ENCODE assay signal across 8 mouse cellular contexts in genomic region chr17:46063283-46063973, GRCm38 (mm10). TPM values are rescaled to one million over a fixed set of nuclear protein-coding genes. Genes with fewer than 3 reads are reported as not detected.
DNase-seq lines count a peak whose midpoint lies in the region; ATAC-seq and TF ChIP-seq lines count a peak whose summit lies in the region.

No protein-coding gene starts in this region.

- 36% methylated on average over 10 of the region's 10 CpGs for WGBS in embryonic facial prominence, embryonic 10.5 days
- WGBS in limb, embryonic 12.5 days = 21% methylated on average over 10 of the region's 10 CpGs
- WGBS in midbrain, embryonic 12.5 days = 29% methylated on average over 10 of the region's 10 CpGs

- no peak for TF ChIP-seq RAD21 in CH12.LX (IDR thresholded peaks at IDR 0.05; ENCODE audit: low read depth, low read length)

- TF ChIP-seq POLR2A in CH12.LX (IDR thresholded peaks at IDR 0.05; ENCODE audit: low read depth, low read length) = no peak

- no peak for DNase-seq in CH12.LX (ENCODE audit: extremely low read depth)
- peak; percentile 73 for DNase-seq in embryonic facial prominence, embryonic 10.5 days (ENCODE audit: low spot score)
- peak; percentile 53 to 72 for DNase-seq in heart, postnatal 14 days
- DNase-seq in cerebellum, adult 9-11 months = no peak
- DNase-seq in T-cell, adult 2 months (ENCODE audit: low spot score) = no peak
- no peak for DNase-seq in adrenal gland, postnatal 10 days

- H3K27me3 ChIP-seq in CH12.LX (replicated peaks) = peaks cover 70% of the 10 kb centered on the region
- no peaks in the 10 kb centered on the region for H3K27me3 ChIP-seq in embryonic facial prominence, embryonic 10.5 days (replicated peaks; ENCODE audit: low read depth, poor library complexity, severe bottlenecking)
- H3K27me3 ChIP-seq in limb, embryonic 12.5 days = no peaks in the 10 kb centered on the region
- H3K27me3 ChIP-seq in midbrain, embryonic 12.5 days = no peaks in the 10 kb centered on the region

- peak; percentile 83 for ATAC-seq in limb, embryonic 12.5 days (ENCODE audit: insufficient number of reproducible peaks, insufficient read depth, low FRiP score, low TSS enrichment, low read depth)
- ATAC-seq in midbrain, embryonic 12.5 days (ENCODE audit: low FRiP score, low read depth) = peak; percentile 68

- dilution Hi-C loops in CH12.LX (cut with MboI; ENCODE audit: extremely low pct_ligation_motif_present, extremely low pct_unique_long_range_greater_than_20kb, low sequenced_read_pairs) = no loop called here

- H3K79me2 ChIP-seq in CH12.LX (replicated peaks; ENCODE audit: control insufficient read depth, extremely low read depth, insufficient read depth, poor library complexity, severe bottlenecking) = no peaks in the 10 kb centered on the region

- intact Hi-C loops in heart, postnatal 14 days (cut with DNase I) = no loop called here

- TF ChIP-seq EP300 in CH12.LX (IDR thresholded peaks at IDR 0.05; ENCODE audit: low read length) = no peak

- H3K4me2 ChIP-seq in CH12.LX (ENCODE audit: insufficient read depth, low read depth, poor library complexity, severe bottlenecking) = no peak overlapping the region
- peak overlapping the region; percentile 33 for H3K4me2 ChIP-seq in limb, embryonic 12.5 days
- H3K4me2 ChIP-seq in midbrain, embryonic 12.5 days (replicated peaks) = no peak overlapping the region

- no peak overlapping the region for H3K27ac ChIP-seq in CH12.LX (ENCODE audit: insufficient read depth, low read depth)
- peak overlapping the region; percentile 76 for H3K27ac ChIP-seq in embryonic facial prominence, embryonic 10.5 days (replicated peaks)
- H3K27ac ChIP-seq in limb, embryonic 12.5 days = peak overlapping the region; percentile 82
- 0 out of 2 replicates have a peak overlapping the region, but pooled peaks have one; percentile 1 for H3K27ac ChIP-seq in midbrain, embryonic 12.5 days (replicated peaks)

- no peaks in the 10 kb centered on the region for H3K36me3 ChIP-seq in CH12.LX (replicated peaks in 1 of 2; ENCODE audit: control insufficient read depth in 1 of 2, insufficient read depth in 1 of 2, low read length in 1 of 2)
- H3K36me3 ChIP-seq in embryonic facial prominence, embryonic 10.5 days (replicated peaks) = no peaks in the 10 kb centered on the region
- no peaks in the 10 kb centered on the region for H3K36me3 ChIP-seq in limb, embryonic 12.5 days
- H3K36me3 ChIP-seq in midbrain, embryonic 12.5 days = no peaks in the 10 kb centered on the region

- H3K4me3 ChIP-seq in CH12.LX (replicated peaks in 1 of 3; ENCODE audit: low read depth in 2 of 3, low read length in 2 of 3, poor library complexity in 1 of 3) = no peak overlapping the region
- H3K4me3 ChIP-seq in embryonic facial prominence, embryonic 10.5 days = peak overlapping the region; percentile 24; the same call in 1 of the 2 replicates
- H3K4me3 ChIP-seq in limb, embryonic 12.5 days (replicated peaks) = no peak overlapping the region; the same call in 1 of the 2 replicates
- no peak overlapping the region for H3K4me3 ChIP-seq in midbrain, embryonic 12.5 days

- peaks cover 3% of the 10 kb centered on the region for H3K9me3 ChIP-seq in CH12.LX (replicated peaks; ENCODE audit: low read length)
- H3K9me3 ChIP-seq in embryonic facial prominence, embryonic 10.5 days = no peaks in the 10 kb centered on the region
- H3K9me3 ChIP-seq in limb, embryonic 12.5 days = no peaks in the 10 kb centered on the region
- no peaks in the 10 kb centered on the region for H3K9me3 ChIP-seq in midbrain, embryonic 12.5 days

- TF ChIP-seq CTCF in CH12.LX (conservative IDR thresholded peaks at IDR 0.05 in 1 of 2, IDR thresholded peaks at IDR 0.05 in 1 of 2; ENCODE audit: low read depth in 2 of 2, low read length in 2 of 2) = no peak

- H3K4me1 ChIP-seq in CH12.LX (ENCODE audit: control insufficient read depth in 1 of 2, insufficient read depth in 2 of 2) = peaks cover 8% of the 10 kb centered on the region in 2 experiments
- peaks cover 18% of the 10 kb centered on the region for H3K4me1 ChIP-seq in embryonic facial prominence, embryonic 10.5 days
- H3K4me1 ChIP-seq in limb, embryonic 12.5 days (replicated peaks) = peaks cover 25% of the 10 kb centered on the region
- H3K4me1 ChIP-seq in midbrain, embryonic 12.5 days = peaks cover 13% of the 10 kb centered on the region

- no peak overlapping the region for H3K9ac ChIP-seq in CH12.LX (ENCODE audit: insufficient read depth, low read depth)
- no peak overlapping the region for H3K9ac ChIP-seq in limb, embryonic 12.5 days (replicated peaks)
- H3K9ac ChIP-seq in midbrain, embryonic 12.5 days (replicated peaks) = no peak overlapping the region

- in situ Hi-C loops in CH12.LX (cut with MboI; ENCODE audit: low pct_ligation_motif_present, low pct_unique_long_range_greater_than_20kb, low sequenced_read_pairs) = no loop called here

TF ChIP-seq in CH12.LX, 34 proteins besides CTCF, POLR2A, EP300 and RAD21 (continues in another document):
- peak; percentile 28; the same call in 1 of the 2 replicates for TF ChIP-seq ELF1 (IDR thresholded peaks at IDR 0.05; ENCODE audit: low read depth, low read length)
- no peak for TF ChIP-seq NRF1 (IDR thresholded peaks at IDR 0.05; ENCODE audit: low read depth, low read length)
- no peak for TF ChIP-seq NELFE (IDR thresholded peaks at IDR 0.05; ENCODE audit: low read depth, low read length)
- no peak for TF ChIP-seq JUND (conservative IDR thresholded peaks at IDR 0.05; ENCODE audit: low read depth, low read length)
- no peak for TF ChIP-seq RCOR1 (conservative IDR thresholded peaks at IDR 0.05; ENCODE audit: low read depth, low read length)
- TF ChIP-seq TBP (conservative IDR thresholded peaks at IDR 0.05; ENCODE audit: low read depth, low read length) = no peak
- TF ChIP-seq MXI1 (IDR thresholded peaks at IDR 0.05; ENCODE audit: low read depth, low read length) = no peak
- TF ChIP-seq SIN3A (IDR thresholded peaks at IDR 0.05; ENCODE audit: low read length) = no peak; the same call in 1 of the 2 replicates
- no peak for TF ChIP-seq USF2 (conservative IDR thresholded peaks at IDR 0.05; ENCODE audit: low read depth, low read length)
- TF ChIP-seq MEF2A (IDR thresholded peaks at IDR 0.05; ENCODE audit: borderline replicate concordance, low read depth, low read length) = peak; percentile 51; the same call in 1 of the 2 replicates
- TF ChIP-seq POLR2AphosphoS2 (IDR thresholded peaks at IDR 0.05; ENCODE audit: low read depth, low read length) = no peak
- TF ChIP-seq ZKSCAN1 (IDR thresholded peaks at IDR 0.05; ENCODE audit: borderline replicate concordance, low read depth, low read length) = no peak
- TF ChIP-seq CHD1 (IDR thresholded peaks at IDR 0.05; ENCODE audit: low read depth, low read length) = peak; percentile 82
- TF ChIP-seq USF1 (IDR thresholded peaks at IDR 0.05; ENCODE audit: low read depth, low read length) = no peak
- no peak for TF ChIP-seq CHD2 (IDR thresholded peaks at IDR 0.05; ENCODE audit: low read length)
- no peak for TF ChIP-seq ZC3H11A (IDR thresholded peaks at IDR 0.05; ENCODE audit: low read depth, low read length)
- TF ChIP-seq MAX (IDR thresholded peaks at IDR 0.05; ENCODE audit: low read length) = no peak
- no peak for TF ChIP-seq PAX5 (IDR thresholded peaks at IDR 0.05; ENCODE audit: low read length)
- TF ChIP-seq UBTF (IDR thresholded peaks at IDR 0.05; ENCODE audit: low read depth, low read length) = no peak
- no peak for TF ChIP-seq MYC (IDR thresholded peaks at IDR 0.05; ENCODE audit: low read depth, low read length)
- no peak for TF ChIP-seq MAFK (IDR thresholded peaks at IDR 0.05; ENCODE audit: insufficient replicate concordance, low read length)
- TF ChIP-seq TCF12 (IDR thresholded peaks at IDR 0.05; ENCODE audit: low read depth, low read length) = peak; percentile 75; the same call in 1 of the 2 replicates
- no peak for TF ChIP-seq HCFC1 (IDR thresholded peaks at IDR 0.05; ENCODE audit: low read depth, low read length)
- no peak for TF ChIP-seq ZNF384 (IDR thresholded peaks at IDR 0.05; ENCODE audit: low read depth, low read length)
- peak; percentile 92 for TF ChIP-seq ETS1 (conservative IDR thresholded peaks at IDR 0.05; ENCODE audit: low read depth, low read length)
- peak; percentile 89 for TF ChIP-seq MAZ (IDR thresholded peaks at IDR 0.05; ENCODE audit: low read depth, low read length)
- no peak for TF ChIP-seq KAT2A (IDR thresholded peaks at IDR 0.05; ENCODE audit: insufficient replicate concordance, low read length)
- TF ChIP-seq SMC3 (IDR thresholded peaks at IDR 0.05; ENCODE audit: low read depth, low read length) = no peak
- TF ChIP-seq E2F4 (IDR thresholded peaks at IDR 0.05; ENCODE audit: insufficient replicate concordance, low read depth, low read length) = no peak
- TF ChIP-seq ZMIZ1 (IDR thresholded peaks at IDR 0.05; ENCODE audit: low read depth, low read length) = no peak
- no peak for TF ChIP-seq JUN (IDR thresholded peaks at IDR 0.05; ENCODE audit: insufficient read depth, low read depth, low read length)
- TF ChIP-seq GABPA (IDR thresholded peaks at IDR 0.05; ENCODE audit: insufficient replicate concordance, low read depth, low read length) = no peak
- TF ChIP-seq BHLHE40 (IDR thresholded peaks at IDR 0.05; ENCODE audit: low read depth, low read length) = no peak

RNA-seq across cellular contexts. Expression of gene Vegfa, which starts 31.3 kb away (rescaled TPM):
- total RNA-seq in CH12.LX (2012; rRNA removed) (21.5 and 50.0 TPM in 2 replicates), CH12.LX (2014; rRNA removed) (15.5 and 17.2 TPM in 2 replicates)
- 15.3 and 16.5 TPM in 2 replicates for polyA plus RNA-seq in CH12.LX (2012; ENCODE audit: insufficient read length, low read depth)
- polyA plus RNA-seq in embryonic facial prominence, embryonic 10.5 days (2016; fragmentation: Nextera tagmentation; extraction: Ambion mirVana) = 2.1 and 2.3 TPM in 2 replicates
- 100 to 1,000 TPM; 275 TPM for total RNA-seq in heart, postnatal 14 days (2021)
- polyA plus RNA-seq in limb, embryonic 12.5 days (2016; fragmentation: Nextera tagmentation; extraction: Ambion mirVana) = 6.2 TPM in 2 replicates
- 3.4 and 4.0 TPM in 2 replicates for polyA plus RNA-seq in midbrain, embryonic 12.5 days (2016; fragmentation: Nextera tagmentation; extraction: Ambion mirVana)
- 100 to 1,000 TPM; 305 to 366 TPM for total RNA-seq in adrenal gland, postnatal 10 days (2021)

RNA-seq across cellular contexts. Expression of gene Mrps18a, which starts 47.4 kb away (rescaled TPM):
- total RNA-seq in CH12.LX (2012; rRNA removed) (126 and 151 TPM in 2 replicates), CH12.LX (2014; rRNA removed) (78.1 and 85.4 TPM in 2 replicates)
- polyA plus RNA-seq in CH12.LX (2012; ENCODE audit: insufficient read length, low read depth) = 127 and 137 TPM in 2 replicates
- 152 and 154 TPM in 2 replicates for polyA plus RNA-seq in embryonic facial prominence, embryonic 10.5 days (2016; fragmentation: Nextera tagmentation; extraction: Ambion mirVana)
- total RNA-seq in heart, postnatal 14 days (2021) = 100 to 1,000 TPM; 115 to 119 TPM
- 143 and 144 TPM in 2 replicates for polyA plus RNA-seq in limb, embryonic 12.5 days (2016; fragmentation: Nextera tagmentation; extraction: Ambion mirVana)
- 123 and 124 TPM in 2 replicates for polyA plus RNA-seq in midbrain, embryonic 12.5 days (2016; fragmentation: Nextera tagmentation; extraction: Ambion mirVana)
- total RNA-seq in adrenal gland, postnatal 10 days (2021) = 100 to 1,000 TPM in 1 of 2 experiments, 10 to 100 TPM in 1; 100.0 to 108 TPM

Comparison
In these comparisons a context has a peak if more than half of its experiments do, and no peak if none do; other contexts are left out.
1. DNase-seq: peak in embryonic facial prominence, embryonic 10.5 days (single experiment) and heart, postnatal 14 days (2 of 2); none in CH12.LX (single experiment), cerebellum, adult 9-11 months (single experiment), T-cell, adult 2 months (single experiment) and adrenal gland, postnatal 10 days (single experiment).